Mouse (Mus musculus) left cerebral cortex, postnatal 36 days (tissue): Measurements from ENCODE around the gene Trabd2b. TPM values are rescaled to one million over a fixed set of nuclear protein-coding genes. Genes with fewer than 3 reads are reported as not detected.

Experiments used
- DNase-seq, 2 experiments: peaks; one replicate each; pipeline ENCODE4 v3.0.0; 2021 to 2022; ENCODE audit warnings: low spot score in 2 of 2, mixed read lengths in 1 of 2
- intact Hi-C: fragments of 180-260 bp; cut with DNase I; formaldehyde crosslinking; loops from one replicate; pipeline ENCODE4 v1.15.1; 2025
- total RNA-seq, 2 experiments: library from RNA; stranded (reverse); gene quantifications; 2 replicates each; pipeline ENCODE4 v1.2.3; 2021

Gene Trabd2b
- total RNA-seq, 2 experiments from 2014 or later, result 4.4 to 4.9 TPM

DNA sequence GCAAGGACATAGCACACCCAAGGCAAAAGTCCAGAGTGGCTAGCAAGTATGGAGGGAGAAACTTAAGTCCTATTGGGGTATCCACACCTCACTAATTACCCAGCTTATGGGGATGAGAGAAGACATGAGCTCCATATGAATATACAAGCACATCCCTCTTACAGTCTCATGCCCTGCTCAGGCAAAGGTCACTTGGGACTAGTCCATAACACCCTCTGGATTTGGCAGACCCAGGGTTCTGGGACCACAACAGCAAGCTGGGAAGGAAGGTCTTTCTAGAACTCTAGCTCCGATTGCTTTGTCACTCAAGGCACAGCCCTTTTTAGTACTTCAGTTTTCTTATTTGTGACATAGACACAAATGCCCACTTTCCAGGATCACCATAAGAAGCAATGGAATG, 112.0 kb downstream of the Trabd2b start:
- intact Hi-C loops, result no loop called here
- DNase-seq, result no peak

DNA sequence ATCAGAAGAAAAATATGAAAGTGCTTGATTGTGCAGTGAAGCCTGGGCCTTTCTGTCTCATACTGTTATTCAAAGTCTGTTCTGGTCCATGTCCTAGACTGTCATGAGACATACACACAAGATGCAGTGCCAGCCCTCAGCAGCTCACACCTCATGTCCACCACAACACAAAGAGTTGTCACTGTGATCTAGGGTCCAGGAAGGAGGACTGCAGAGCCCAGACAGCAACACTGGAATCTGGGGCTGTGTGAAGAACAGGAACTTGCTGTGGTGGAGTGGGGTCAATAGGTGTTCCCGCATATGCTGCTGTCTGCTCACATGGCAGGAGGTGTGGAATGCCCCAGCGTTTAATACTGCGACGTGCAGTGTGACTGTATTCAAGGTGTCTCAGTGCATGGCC, 112.8 kb downstream of the Trabd2b start:
- intact Hi-C loops, result no loop called here

DNA sequence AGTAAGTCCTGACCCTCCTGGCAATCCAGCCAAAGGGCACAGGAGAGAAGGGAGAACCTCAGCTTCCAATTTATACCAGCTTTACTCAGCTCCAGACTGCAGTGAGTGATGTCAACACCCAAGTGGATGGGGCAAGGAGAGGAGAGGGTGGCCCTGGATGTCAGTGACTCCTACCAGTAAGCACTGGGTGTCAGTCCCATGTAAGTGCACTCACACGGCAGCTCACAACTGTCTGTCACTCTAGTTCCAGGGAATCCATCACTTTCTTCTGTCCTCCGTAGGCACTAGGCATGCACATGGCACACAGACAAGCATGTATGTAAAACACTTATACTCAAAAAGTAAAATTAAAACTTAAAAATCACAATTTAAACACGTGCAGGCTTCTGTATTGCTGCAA, 113.4 kb downstream of the Trabd2b start:
- intact Hi-C loops, result no loop called here
- no peak for DNase-seq

More for the DNA sequence above, 112.8 kb downstream of the Trabd2b start:
- no peak for DNase-seq

DNA sequence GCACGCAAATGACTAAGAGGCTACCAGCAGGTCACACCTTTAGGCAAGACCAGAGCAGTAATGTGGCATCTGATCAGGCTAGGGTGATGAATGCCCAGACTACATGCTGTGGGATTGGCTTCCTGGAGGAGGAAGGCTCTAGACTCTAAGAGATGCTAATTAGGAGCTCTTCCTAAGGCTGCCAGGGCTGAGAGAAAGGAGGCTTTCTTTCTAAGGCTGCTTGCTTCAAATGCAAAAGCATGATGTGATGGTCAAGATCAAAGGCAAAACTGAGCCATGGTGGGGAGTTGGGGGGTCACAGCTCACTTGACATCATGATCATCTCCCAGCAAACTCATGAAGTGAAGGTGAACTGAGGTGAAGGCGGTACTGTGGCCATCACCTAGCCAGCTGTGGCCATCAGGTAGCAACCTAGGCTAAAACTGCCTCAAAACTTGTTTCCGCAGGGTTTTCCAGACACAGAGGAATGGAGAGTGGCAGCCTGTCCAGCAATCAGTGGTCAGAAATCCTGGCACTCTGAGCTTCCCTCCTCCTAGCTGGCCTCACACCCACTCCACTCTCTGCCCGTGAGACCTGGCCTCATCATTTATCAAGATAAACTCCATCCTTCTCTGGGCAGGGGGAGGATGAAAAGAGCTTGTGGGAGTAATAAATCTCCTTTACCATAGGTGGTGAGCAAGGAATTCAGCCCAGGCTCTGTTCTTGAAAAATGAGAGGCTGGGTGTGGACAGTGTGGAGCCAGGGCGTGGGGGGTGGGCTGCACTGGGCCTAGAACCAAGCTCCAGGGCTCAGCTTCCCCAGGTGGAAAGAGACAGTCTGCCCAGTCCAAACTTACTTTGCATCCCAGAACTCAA, 117.0 kb downstream of the Trabd2b start:
- no peak for DNase-seq
- intact Hi-C loops, result no loop called here

DNA sequence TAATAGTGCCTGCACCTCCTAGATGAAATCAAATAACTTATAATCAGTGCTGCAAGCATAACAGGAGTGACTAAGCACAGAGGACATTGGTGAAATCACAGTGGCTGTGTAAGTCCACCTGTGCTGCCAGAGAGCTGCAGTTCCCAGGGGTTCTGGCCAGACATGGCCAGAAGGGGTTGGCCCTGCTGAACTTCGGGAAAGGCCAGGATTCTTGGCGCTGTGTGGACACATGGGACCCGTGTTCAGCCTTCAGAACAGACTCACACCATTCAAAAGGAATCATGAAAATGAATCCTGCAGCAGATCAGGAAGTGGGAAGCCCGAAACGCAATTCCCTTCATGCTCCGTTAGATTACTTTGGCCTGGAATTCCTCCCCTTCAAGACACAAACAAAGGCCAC, 125.1 kb downstream of the Trabd2b start:
- intact Hi-C loops, result no loop called here

DNA sequence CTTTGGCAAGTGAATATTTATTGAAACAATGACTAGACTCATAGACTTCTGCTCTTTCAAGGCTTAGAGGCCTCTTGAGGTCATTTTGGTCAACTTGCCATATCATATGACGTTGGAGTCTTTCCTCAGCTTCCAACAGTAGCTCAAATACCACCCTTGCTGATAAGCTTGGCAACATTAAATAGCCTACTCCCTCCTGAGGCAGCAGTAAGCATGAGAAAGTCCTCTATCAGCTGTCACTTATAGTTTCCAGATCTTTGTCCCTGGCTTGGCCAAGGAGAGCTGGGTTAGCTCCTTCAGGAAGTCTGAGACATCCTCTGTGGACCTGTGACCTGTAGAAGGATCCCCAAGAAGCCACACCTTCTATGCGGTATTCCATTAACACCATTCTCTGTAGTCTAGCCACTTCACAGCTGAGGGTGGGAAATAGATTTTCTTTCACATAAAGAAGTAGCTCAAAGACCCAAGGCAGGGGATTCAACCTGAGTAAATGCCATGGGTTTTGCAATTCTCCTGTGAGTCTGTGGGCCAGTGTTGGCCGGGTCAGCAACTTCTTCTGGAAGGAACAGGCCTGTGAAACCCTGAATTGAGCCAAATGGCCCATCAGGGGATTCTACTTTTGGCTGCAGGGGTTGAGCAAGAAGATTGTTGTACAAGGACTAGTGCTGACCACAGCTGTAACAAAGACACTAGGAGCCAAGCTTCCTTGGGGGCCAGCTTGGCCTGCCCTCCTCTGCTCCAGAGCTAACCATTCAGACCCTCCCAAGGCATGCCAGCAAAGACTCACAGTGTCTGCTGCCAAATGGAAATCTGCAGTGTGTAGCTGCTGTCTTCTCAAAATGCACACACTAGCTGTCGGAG, 127.6 kb downstream of the Trabd2b start:
- intact Hi-C loops, result no loop called here
- no peak for DNase-seq

More for the DNA sequence above, 125.1 kb downstream of the Trabd2b start:
- no peak for DNase-seq

DNA sequence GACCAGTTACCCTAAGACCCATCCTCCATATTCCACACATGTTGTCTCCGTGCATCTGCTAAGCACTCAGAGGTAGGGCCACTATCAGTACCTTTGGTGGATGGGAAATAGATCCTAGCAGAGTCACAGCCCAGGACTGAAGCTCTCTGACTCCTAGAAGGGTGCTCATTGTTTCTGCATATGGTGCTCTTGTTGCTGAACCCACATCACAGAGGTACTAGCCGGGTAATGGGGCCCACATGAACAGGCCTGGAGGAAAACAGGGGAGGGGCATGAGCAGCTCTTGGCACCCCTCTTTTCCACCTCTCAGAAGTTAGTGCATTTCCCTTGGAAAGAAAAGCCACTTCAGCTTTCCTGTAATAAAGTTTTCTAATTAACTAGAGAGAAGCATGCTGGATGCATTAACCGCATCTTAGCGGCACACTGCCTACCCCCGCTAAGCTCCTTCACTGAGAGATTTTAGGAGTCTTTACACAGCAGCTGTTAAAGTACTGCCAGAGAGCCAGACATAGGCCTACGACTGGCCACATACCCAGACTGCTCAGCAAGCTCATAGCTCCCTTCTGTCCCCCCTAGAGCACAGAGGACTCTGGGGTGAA, 131.0 kb downstream of the Trabd2b start:
- intact Hi-C loops, result no loop called here

DNA sequence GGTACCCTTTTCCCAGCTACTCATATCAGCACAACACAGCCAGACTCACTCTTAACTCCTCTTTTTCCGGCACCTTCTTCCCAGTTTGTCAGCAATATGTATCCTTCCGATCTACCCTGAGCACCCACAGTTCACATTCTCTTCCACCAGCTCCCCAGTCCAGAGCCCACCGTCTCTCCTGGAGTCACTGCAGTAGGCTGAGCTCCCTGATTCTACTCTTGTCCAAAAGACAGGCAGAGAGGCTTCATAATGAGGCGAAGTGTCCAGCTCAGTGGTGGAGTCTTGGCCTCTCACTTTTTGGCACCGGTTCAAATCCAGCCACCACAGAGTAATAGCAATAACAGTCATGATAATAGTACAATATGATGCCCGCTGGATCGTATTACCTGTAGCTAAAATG, 133.5 kb downstream of the Trabd2b start:
- intact Hi-C loops, result no loop called here
- DNase-seq, result no peak

More for the DNA sequence above, 131.0 kb downstream of the Trabd2b start:
- no peak for DNase-seq

DNA sequence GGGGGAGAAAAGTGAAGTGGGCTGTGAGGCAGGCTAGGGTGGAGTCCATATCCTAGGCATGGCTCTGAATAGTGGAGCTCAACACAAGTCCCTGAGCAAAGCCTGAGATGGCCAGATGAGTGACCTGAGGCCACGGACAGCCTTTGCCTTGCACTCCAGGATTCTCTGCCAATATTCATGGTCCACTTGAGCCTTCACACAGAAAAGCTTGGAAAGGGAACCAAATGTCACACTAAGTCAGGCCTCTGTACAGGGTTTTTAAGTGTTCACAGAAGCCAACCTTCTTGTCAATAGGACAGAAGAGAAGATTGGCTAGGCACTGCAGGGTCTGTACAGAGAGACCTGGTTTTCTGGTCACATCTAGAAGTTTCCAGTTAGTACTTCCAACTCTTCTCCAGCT, 134.7 kb downstream of the Trabd2b start:
- intact Hi-C loops, result no loop called here
- no peak for DNase-seq

DNA sequence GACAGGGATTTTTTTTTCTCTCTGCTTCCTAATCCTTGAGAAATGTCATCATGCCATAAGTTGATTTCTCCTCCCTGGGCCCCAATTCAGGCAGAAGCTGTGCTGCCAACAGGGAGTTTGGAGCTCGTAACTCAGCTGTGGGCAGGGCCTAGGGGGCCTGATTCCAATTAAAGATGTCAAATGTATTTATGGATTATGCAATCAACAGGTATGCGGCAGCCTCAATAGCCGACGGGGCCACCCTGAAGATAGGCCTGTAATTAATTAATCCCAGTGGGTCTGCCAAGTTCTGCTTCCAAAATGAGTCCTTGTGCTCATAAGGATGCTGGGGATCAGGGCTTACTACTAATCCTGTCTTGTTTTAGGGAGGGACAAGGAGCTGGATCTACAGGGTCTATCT, 135.6 kb downstream of the Trabd2b start:
- intact Hi-C loops, result no loop called here
- DNase-seq, result no peak

DNA sequence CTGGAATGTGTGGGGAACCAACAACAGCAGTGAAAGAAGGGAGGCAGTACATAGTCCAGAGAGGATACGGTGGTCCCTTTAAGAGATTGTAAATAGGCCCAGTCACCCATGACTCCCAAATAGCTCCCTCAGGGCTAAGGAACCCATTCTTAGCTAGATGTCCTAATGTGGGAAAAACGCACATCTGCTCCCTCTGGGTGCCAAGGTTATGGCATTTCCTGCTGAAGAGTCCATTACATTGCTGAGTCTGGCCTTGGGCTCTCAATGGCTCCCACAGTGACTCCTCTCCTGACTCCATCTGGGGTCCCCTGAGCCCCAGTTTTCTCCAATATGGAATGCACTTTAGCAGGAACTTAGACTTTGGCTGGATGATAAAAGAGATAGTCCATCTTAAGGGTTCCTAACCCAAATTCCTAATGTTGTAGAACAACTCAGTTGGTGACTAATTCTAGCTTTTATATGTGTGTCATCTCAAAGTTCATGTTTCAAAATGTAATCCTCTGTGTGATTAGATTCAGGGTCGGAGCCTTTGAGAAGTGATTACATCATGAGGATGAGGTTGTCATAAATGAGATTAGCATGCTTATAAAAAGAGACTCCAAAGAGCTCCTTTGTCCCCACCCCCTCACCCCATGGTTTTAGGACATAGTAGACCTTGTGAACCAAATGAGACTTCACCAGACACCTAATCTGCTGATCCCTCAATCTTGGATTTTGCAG, 139.1 kb downstream of the Trabd2b start:
- no peak for DNase-seq
- intact Hi-C loops, result no loop called here

DNA sequence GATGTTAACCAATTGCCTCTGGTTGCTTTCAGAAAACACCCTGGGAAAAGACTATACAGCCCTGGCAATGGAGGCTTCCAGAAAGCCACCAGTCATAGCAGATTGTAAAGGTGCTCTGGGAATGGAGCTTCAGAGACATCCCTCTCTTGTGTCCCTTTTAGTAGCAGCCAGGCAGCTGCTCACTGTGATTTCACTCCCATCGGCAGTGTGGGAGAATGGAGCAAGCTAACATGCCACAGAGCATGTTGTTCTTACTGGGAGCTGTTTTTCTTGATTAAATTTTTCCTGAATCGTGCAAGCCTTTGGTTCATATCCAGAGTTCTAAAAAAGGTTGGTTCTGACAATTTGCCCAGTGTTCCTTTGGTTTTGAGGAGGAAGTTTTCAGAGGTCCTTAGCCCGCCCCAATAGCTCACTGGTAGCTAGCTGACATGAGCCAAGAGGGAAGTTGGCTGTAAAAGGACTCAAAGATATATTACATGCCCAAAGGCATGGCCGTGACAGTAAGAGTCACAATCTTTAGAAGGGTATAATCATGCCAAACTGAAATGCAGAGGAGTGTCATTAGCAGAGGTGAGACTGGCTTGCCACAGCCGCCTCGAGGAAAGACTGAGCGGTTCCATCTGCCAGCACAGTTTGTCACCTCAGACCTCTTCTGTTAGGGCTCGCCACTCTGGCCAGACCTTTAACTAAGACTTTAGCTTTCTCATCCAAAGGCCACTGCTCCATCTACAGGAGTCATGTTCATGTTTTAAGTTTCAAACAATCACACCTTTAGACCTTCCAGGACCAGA, 141.3 kb downstream of the Trabd2b start:
- intact Hi-C loops, result no loop called here
- peak in 1 of 2 experiments; percentile 11 for DNase-seq

DNA sequence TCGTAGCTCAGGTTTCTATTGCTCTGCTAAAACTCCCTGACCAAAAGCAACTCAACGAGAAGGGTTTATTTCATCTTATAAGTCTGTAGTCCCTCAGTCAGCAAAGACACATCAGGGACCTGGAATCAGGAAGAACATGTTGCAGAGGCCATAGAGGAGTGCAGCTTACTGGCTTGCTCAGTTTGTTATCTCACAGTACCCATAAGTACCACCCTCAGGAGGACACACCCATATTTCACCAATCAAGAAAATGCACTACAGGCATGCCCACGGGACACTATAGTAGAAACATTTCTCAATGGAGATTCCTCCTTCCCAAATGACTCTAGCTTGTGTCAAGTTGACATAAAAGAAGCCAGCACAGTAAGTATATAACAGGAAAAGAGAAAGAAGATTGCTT, 143.0 kb downstream of the Trabd2b start:
- DNase-seq, result no peak
- intact Hi-C loops, result no loop called here

DNA sequence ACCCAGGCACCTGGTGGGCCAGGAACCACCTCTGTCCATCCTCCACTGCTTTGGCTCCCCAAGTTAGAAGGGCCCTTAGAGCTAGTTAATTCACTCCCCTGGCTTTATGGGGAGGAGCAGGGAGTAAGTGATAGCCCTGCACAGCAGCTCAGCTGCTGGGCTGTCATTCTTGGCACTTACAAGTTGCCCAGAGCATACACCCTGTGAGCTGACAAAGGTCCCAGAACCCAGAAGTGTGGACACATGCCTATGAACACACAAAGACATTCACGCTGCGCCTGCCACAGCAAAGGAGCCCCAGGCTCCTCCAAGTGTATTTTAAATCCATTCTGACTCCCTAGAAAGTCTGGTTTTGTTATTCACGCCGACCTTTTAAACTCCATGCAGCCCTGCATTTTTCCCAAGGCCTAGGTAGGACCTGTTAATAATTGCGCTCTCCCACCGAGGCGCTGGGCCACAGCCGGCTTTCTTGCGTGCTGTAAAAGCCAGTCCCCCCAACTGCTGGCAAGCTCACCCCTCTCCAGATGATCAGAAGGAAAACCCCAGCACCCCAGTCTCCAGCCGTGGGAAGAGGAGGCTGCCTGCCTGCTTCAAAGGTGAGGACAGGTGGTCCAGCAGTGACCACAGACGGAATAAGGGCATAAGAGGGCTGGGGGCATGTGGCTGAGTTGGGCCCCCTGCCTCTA, 144.1 kb downstream of the Trabd2b start:
- no peak for DNase-seq
- intact Hi-C loops, result no loop called here

DNA sequence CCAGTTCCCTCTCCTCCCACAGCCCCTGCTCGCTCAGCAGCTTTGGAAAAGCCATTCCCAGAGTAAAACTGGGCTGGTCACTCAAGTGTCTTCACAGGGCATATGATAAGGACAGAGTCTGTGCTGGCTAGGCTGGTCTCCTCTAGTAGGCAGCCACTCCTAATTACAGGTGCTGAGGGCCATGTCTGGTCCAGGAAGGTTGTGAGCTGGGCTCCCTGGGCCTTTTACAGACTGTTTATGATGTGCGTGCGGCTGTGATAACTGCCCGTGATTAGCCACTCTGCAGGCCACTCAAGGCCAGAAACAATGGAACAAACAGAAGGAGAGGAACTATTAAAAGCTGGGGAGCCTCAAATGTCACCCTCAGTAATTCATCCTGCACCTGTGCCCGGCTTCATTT, 150.4 kb downstream of the Trabd2b start:
- no peak for DNase-seq
- intact Hi-C loops, result no loop called here

DNA sequence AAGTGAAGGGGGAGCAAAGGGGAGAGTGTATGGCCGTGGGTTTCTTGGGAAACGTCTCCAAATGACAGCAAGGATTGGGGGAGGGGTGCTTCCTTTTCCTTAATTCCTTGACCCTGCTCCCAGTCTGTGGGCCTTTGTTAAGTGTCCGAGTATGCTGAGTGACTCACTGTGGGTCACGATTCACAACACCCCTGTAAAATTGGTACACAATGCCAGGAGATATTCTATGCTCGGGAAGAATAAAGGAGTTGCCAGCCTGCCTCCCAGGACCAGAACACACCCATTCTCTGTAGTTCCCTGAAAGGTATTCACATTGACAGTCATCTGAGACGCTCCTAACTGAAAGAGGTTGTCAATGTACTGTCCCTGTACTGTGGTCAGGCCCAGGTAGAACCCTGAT, 151.2 kb downstream of the Trabd2b start:
- DNase-seq, result no peak
- intact Hi-C loops, result no loop called here

DNA sequence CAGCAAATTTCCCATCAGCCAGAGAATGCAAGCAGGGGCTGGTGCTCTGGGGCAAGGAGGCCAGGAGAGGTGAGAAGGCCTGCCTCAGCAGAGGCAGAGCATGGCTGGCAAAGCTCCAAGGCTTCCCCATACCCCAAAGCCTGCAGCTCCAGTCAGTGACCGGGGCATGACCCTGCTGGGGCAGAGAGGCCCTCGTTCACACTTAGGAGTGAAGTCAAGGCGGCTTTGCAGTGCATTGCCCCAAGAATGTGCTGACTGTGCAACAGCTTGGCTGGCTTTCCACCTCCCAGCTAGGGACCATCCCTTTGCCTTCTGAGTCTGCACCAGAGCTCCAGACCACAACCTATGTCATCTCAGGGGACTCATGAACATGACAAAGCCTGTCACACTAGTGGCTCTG, 152.0 kb downstream of the Trabd2b start:
- intact Hi-C loops, result no loop called here
- DNase-seq, result no peak

DNA sequence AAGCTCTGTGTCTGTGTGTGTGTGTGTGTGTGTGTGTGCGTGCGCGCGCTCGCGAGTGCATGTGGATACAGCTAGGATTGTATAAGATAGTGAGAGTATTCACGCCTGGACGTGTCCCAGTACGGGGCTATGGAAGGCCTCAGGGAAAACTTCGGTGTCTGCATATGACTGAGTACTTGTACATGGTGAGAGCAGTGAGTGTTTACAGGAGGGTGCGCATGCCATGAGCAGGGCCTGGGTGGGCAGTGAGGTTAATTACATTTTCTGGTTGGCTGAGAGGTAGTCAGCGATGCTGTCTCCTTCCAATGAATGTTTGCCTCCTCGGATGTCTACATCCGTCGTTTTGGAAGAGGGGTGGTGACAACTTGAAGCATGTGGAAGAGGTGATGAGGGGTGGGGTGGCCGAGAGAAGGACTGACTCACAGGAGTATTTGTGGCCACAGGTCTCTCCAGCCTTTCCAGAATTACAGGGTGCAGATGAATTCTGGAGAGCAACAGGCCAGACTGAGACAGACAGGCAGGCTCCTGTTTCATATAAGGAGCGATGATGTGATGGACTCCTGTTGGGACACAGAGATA, 154.2 kb downstream of the Trabd2b start:
- intact Hi-C loops, result no loop called here
- DNase-seq, result no peak
